Mouse (Mus musculus): ENCODE results near the gene Gm39566. TPM values are rescaled to one million over a fixed set of nuclear protein-coding genes. Genes with fewer than 3 reads are reported as not detected.
A peak's percentile ranks its signal among the peaks of the same experiment; 100 is the strongest.

Gm39566 gene
- total RNA-seq, 2 experiments from 2014 or later = not detected

- 0 out of 2 replicates have a peak, but pooled peaks have one; percentile 28 for ATAC-seq (replicated peaks; ENCODE audit: low FRiP score, poor library complexity, severe bottlenecking)
Observed at GRCm38 (mm10) chr11:69766872-69767624, 48.0 kb downstream of the Gm39566 start.

DNA sequence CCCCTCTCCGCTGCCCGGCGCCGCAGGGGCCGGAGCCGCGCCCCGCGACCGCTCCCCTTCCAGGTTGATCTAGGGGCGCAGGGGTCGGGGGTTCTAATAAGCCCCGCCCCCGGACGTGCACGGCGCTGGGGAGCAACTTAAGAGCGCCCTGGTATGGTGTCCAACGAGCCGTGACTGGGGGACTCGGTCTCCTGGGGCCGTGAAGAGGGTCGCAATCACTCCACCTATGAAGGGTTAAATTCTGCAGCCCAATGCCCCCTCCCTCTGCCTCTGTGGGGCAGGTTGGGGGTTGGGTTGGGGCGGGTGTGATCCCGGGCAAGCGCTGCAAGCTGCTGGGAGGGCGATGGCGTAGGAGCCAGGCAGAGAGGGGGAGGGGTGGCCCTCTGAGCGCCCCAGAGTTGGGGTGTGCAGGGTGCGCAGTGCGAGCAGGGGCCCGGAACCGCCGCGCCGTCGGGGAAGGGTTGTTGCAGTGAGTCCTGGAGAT, 48.9 kb downstream of the Gm39566 start:
- peak; percentile 26; the same call in 1 of the 2 replicates for ATAC-seq (replicated peaks; ENCODE audit: low FRiP score, poor library complexity, severe bottlenecking)

DNA sequence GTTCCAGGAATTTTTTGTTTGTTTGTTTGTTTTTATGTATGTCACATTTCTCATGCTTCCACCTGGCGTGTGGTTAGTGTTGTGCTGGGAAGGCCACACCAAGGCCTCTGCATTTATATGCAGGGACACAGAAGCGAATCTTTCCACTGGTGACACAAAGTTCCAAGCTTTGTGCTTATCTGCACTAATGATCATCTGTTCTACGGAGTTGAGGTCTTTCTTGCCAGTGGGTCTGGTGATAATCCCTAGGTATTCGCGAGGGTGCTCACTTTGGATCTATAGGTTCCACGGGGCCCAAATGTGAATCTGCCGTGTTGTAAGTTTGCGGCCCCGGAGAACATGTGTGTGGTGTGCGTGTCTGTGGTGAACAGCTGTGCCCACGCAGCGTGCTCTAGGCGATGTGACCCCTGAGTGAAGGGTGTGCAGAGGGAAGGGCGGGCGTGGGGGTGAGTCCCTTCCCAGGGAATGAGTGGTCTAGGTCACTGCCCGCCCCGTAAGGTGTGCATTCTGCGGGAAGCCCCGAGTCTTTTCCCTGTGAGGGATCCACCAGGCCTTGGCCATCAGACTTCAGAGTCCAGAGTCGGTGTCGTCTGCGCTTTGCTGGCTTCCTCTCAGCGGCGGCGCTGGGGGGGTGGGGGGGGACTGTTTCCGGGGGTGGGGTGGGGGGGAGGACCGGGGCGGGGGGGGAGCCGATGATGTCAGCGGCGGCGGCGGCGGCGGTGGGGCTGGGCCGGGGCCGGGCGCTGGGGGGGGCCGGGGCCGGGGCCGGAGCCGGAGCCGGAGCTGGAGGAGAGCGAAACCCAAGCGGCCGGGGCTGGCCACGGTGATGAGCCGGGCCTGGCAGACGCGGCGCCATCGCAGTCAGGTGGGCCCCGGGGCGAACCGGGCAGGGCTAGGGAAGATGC, 49.6 kb downstream of the Gm39566 start, which contains the start of gene Zbtb4:
Zbtb4 (plus strand) TSS at position 692 of the 905 bp plus-strand sequence.
- no peak for ATAC-seq (replicated peaks; ENCODE audit: low FRiP score, poor library complexity, severe bottlenecking)

- no peak for ATAC-seq (replicated peaks; ENCODE audit: low FRiP score, poor library complexity, severe bottlenecking)
Observed at GRCm38 (mm10) chr11:69763551-69763950, 51.5 kb downstream of the Gm39566 start.

GRCm38 (mm10) chr11:69761868-69762267, 53.2 kb downstream of the Gm39566 start, which contains the start of gene Slc35g3:
TSS of gene Slc35g3 (minus strand) at chr11:69761968.
- ATAC-seq (replicated peaks; ENCODE audit: low FRiP score, poor library complexity, severe bottlenecking) = no peak

Other genes starting within 250 kb of the Gm39566 start
Only the 30 nearest of the 44 such genes appear.
- gene Sox15, start 160.0 kb downstream of the Gm39566 start, total RNA-seq (2015; ENCODE audit: low replicate concordance) = not detected in 2 replicates
- gene Sox15, start 160.0 kb downstream of the Gm39566 start, total RNA-seq (2017; ENCODE audit: low replicate concordance) = not detected in 2 replicates
- gene Mpdu1, start 152.7 kb downstream of the Gm39566 start, total RNA-seq (2015; ENCODE audit: low replicate concordance) = 2.9 and 15.6 TPM in 2 replicates
- 6.4 and 19.6 TPM in 2 replicates for gene Mpdu1, start 152.7 kb downstream of the Gm39566 start, total RNA-seq (2017; ENCODE audit: low replicate concordance)
- gene Cd68, start 149.1 kb downstream of the Gm39566 start, total RNA-seq (2015; ENCODE audit: low replicate concordance) = 42.6 and 48.8 TPM in 2 replicates
- 20.9 and 44.4 TPM in 2 replicates for gene Cd68, start 149.1 kb downstream of the Gm39566 start, total RNA-seq (2017; ENCODE audit: low replicate concordance)
- gene Eif4a1, start 142.9 kb downstream of the Gm39566 start, total RNA-seq (2015; ENCODE audit: low replicate concordance) = 177 and 204 TPM in 2 replicates
- gene Eif4a1, start 142.9 kb downstream of the Gm39566 start, total RNA-seq (2017; ENCODE audit: low replicate concordance) = 163 and 169 TPM in 2 replicates
- 46.4 and 52.3 TPM in 2 replicates for gene Senp3, start 133.2 kb downstream of the Gm39566 start, total RNA-seq (2015; ENCODE audit: low replicate concordance)
- gene Senp3, start 133.2 kb downstream of the Gm39566 start, total RNA-seq (2017; ENCODE audit: low replicate concordance) = 10.3 and 18.2 TPM in 2 replicates
- gene Tnfsf13, start 129.5 kb downstream of the Gm39566 start, total RNA-seq (2015; ENCODE audit: low replicate concordance) = 9.2 and 17.9 TPM in 2 replicates
- 0.28 and 7.8 TPM in 2 replicates for gene Tnfsf13, start 129.5 kb downstream of the Gm39566 start, total RNA-seq (2017; ENCODE audit: low replicate concordance)
- gene Tnfsf12, start 119.4 kb downstream of the Gm39566 start, total RNA-seq (2015; ENCODE audit: low replicate concordance) = 1.3 TPM in 1 of 2 replicates, not detected in the other
- 0.17 and 1.1 TPM in 2 replicates for gene Tnfsf12, start 119.4 kb downstream of the Gm39566 start, total RNA-seq (2017; ENCODE audit: low replicate concordance)
- gene Tnfsfm13, start 119.2 kb downstream of the Gm39566 start, total RNA-seq (2015; ENCODE audit: low replicate concordance) = 0.38 and 4.8 TPM in 2 replicates
- gene Tnfsfm13, start 119.2 kb downstream of the Gm39566 start, total RNA-seq (2017; ENCODE audit: low replicate concordance) = 2.8 and 5.2 TPM in 2 replicates
- 56.5 and 58.3 TPM in 2 replicates for gene Polr2a, start 56.7 kb downstream of the Gm39566 start, total RNA-seq (2015; ENCODE audit: low replicate concordance)
- gene Polr2a, start 56.7 kb downstream of the Gm39566 start, total RNA-seq (2017; ENCODE audit: low replicate concordance) = 69.5 and 76.9 TPM in 2 replicates
- gene Slc35g3, start 53.3 kb downstream of the Gm39566 start, total RNA-seq (2015; ENCODE audit: low replicate concordance) = not detected in 2 replicates
- gene Slc35g3, start 53.3 kb downstream of the Gm39566 start, total RNA-seq (2017; ENCODE audit: low replicate concordance) = not detected in 2 replicates
- gene Zbtb4, start 49.4 kb downstream of the Gm39566 start, total RNA-seq (2015; ENCODE audit: low replicate concordance) = 1.7 and 1.9 TPM in 2 replicates
- 0.94 and 2.4 TPM in 2 replicates for gene Zbtb4, start 49.4 kb downstream of the Gm39566 start, total RNA-seq (2017; ENCODE audit: low replicate concordance)
- 4.0 TPM in 1 of 2 replicates, not detected in the other for gene Chrnb1, start 19.4 kb downstream of the Gm39566 start, total RNA-seq (2015; ENCODE audit: low replicate concordance)
- gene Chrnb1, start 19.4 kb downstream of the Gm39566 start, total RNA-seq (2017; ENCODE audit: low replicate concordance) = 0.26 TPM in 1 of 2 replicates, not detected in the other
- not detected in 2 replicates for gene Fgf11, start 13.4 kb downstream of the Gm39566 start, total RNA-seq (2015; ENCODE audit: low replicate concordance)
- not detected in 2 replicates for gene Fgf11, start 13.4 kb downstream of the Gm39566 start, total RNA-seq (2017; ENCODE audit: low replicate concordance)
- not detected in 2 replicates for gene Tmem102, start 9.7 kb downstream of the Gm39566 start, total RNA-seq (2015; ENCODE audit: low replicate concordance)
- not detected in 2 replicates for gene Tmem102, start 9.7 kb downstream of the Gm39566 start, total RNA-seq (2017; ENCODE audit: low replicate concordance)
- gene Spem2, start 3.2 kb upstream of the Gm39566 start, total RNA-seq (2015; ENCODE audit: low replicate concordance) = not detected in 2 replicates
- not detected in 2 replicates for gene Spem2, start 3.2 kb upstream of the Gm39566 start, total RNA-seq (2017; ENCODE audit: low replicate concordance)
- gene Spem1, start 6.9 kb upstream of the Gm39566 start, total RNA-seq (2015; ENCODE audit: low replicate concordance) = not detected in 2 replicates
- gene Spem1, start 6.9 kb upstream of the Gm39566 start, total RNA-seq (2017; ENCODE audit: low replicate concordance) = not detected in 2 replicates
- 0.19 and 0.42 TPM in 2 replicates for gene Nlgn2, start 22.5 kb upstream of the Gm39566 start, total RNA-seq (2015; ENCODE audit: low replicate concordance)
- 0.28 and 1.1 TPM in 2 replicates for gene Nlgn2, start 22.5 kb upstream of the Gm39566 start, total RNA-seq (2017; ENCODE audit: low replicate concordance)
- gene Tmem256, start 23.2 kb upstream of the Gm39566 start, total RNA-seq (2015; ENCODE audit: low replicate concordance) = 142 and 218 TPM in 2 replicates
- gene Tmem256, start 23.2 kb upstream of the Gm39566 start, total RNA-seq (2017; ENCODE audit: low replicate concordance) = 57.1 and 181 TPM in 2 replicates
- 12.5 and 17.6 TPM in 2 replicates for gene Plscr3, start 31.1 kb upstream of the Gm39566 start, total RNA-seq (2015; ENCODE audit: low replicate concordance)
- gene Plscr3, start 31.1 kb upstream of the Gm39566 start, total RNA-seq (2017; ENCODE audit: low replicate concordance) = 5.9 and 11.4 TPM in 2 replicates
- 15.5 and 19.6 TPM in 2 replicates for gene Tnk1, start 43.4 kb upstream of the Gm39566 start, total RNA-seq (2015; ENCODE audit: low replicate concordance)
- gene Tnk1, start 43.4 kb upstream of the Gm39566 start, total RNA-seq (2017; ENCODE audit: low replicate concordance) = 8.3 and 13.8 TPM in 2 replicates
- gene Tmem95, start 62.7 kb upstream of the Gm39566 start, total RNA-seq (2015; ENCODE audit: low replicate concordance) = not detected in 2 replicates
- not detected in 2 replicates for gene Tmem95, start 62.7 kb upstream of the Gm39566 start, total RNA-seq (2017; ENCODE audit: low replicate concordance)
- gene Kctd11, start 66.1 kb upstream of the Gm39566 start, total RNA-seq (2015; ENCODE audit: low replicate concordance) = 1.3 and 2.1 TPM in 2 replicates
- 0.42 and 0.77 TPM in 2 replicates for gene Kctd11, start 66.1 kb upstream of the Gm39566 start, total RNA-seq (2017; ENCODE audit: low replicate concordance)
- 9.0 and 15.7 TPM in 2 replicates for gene Acap1, start 80.2 kb upstream of the Gm39566 start, total RNA-seq (2015; ENCODE audit: low replicate concordance)
- 12.1 and 16.1 TPM in 2 replicates for gene Acap1, start 80.2 kb upstream of the Gm39566 start, total RNA-seq (2017; ENCODE audit: low replicate concordance)
- 2.7 TPM in 1 of 2 replicates, not detected in the other for gene 2810408A11Rik, start 85.7 kb upstream of the Gm39566 start, total RNA-seq (2015; ENCODE audit: low replicate concordance)
- gene 2810408A11Rik, start 85.7 kb upstream of the Gm39566 start, total RNA-seq (2017; ENCODE audit: low replicate concordance) = 6.0 TPM in 1 of 2 replicates, not detected in the other
- 3.5 and 3.8 TPM in 2 replicates for gene Neurl4, start 85.8 kb upstream of the Gm39566 start, total RNA-seq (2015; ENCODE audit: low replicate concordance)
- 9.3 and 16.0 TPM in 2 replicates for gene Neurl4, start 85.8 kb upstream of the Gm39566 start, total RNA-seq (2017; ENCODE audit: low replicate concordance)
- 69.0 and 102 TPM in 2 replicates for gene Gps2, start 98.6 kb upstream of the Gm39566 start, total RNA-seq (2015; ENCODE audit: low replicate concordance)
- 52.9 and 63.3 TPM in 2 replicates for gene Gps2, start 98.6 kb upstream of the Gm39566 start, total RNA-seq (2017; ENCODE audit: low replicate concordance)
- 340 and 374 TPM in 2 replicates for gene Eif5a, start 106.7 kb upstream of the Gm39566 start, total RNA-seq (2015; ENCODE audit: low replicate concordance)
- 154 and 205 TPM in 2 replicates for gene Eif5a, start 106.7 kb upstream of the Gm39566 start, total RNA-seq (2017; ENCODE audit: low replicate concordance)
- gene Ybx2, start 120.5 kb upstream of the Gm39566 start, total RNA-seq (2015; ENCODE audit: low replicate concordance) = not detected in 2 replicates
- 5.0 TPM in 1 of 2 replicates, not detected in the other for gene Ybx2, start 120.5 kb upstream of the Gm39566 start, total RNA-seq (2017; ENCODE audit: low replicate concordance)
- 31.3 and 37.9 TPM in 2 replicates for gene Slc2a4, start 132.9 kb upstream of the Gm39566 start, total RNA-seq (2015; ENCODE audit: low replicate concordance)
- gene Slc2a4, start 132.9 kb upstream of the Gm39566 start, total RNA-seq (2017; ENCODE audit: low replicate concordance) = 98.1 and 151 TPM in 2 replicates
- not detected in 2 replicates for gene Cldn7, start 149.5 kb upstream of the Gm39566 start, total RNA-seq (2015; ENCODE audit: low replicate concordance)
- gene Cldn7, start 149.5 kb upstream of the Gm39566 start, total RNA-seq (2017; ENCODE audit: low replicate concordance) = not detected in 2 replicates